17 mouse cellular contexts compared by ENCODE assay signal in the genomic region with DNA sequence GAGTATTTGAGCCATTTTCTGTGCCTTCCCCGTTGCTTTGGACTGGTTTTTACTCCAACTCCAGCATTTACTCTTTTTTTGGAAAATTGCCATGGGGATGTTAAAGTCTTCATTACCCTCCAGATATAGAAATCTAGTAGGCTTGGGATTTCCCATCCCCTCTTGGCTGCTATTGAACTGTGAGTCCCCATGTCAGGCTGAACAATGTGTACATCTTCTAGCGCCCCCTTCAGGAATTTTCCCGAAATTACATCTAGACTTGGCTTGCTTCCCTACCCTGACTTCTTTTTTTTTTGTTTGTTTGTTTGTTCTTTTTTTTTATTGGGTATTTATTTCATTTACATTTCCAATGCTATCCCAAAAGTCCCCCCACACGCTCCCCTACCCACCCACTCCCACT.
DNase-seq lines count a peak whose midpoint lies in the region; ATAC-seq and TF ChIP-seq lines count a peak whose summit lies in the region.
"Had no signal": no experiment of that assay in that cellular context is flagged by ENCODE, and none has a peak within 500 bp of the region (broad histone marks: within the 10 kb centered on the region; RNA-seq: fewer than 3 reads in every experiment).

No protein-coding gene starts in this region.

- in situ Hi-C loops in ES-E14 (cut with MboI; ENCODE audit: low sequenced_read_pairs in 2 of 2, unreplicated experiment in 2 of 2): no loop called here

- WGBS in forebrain, postnatal 0 days: 27% methylated on average over 4 of the region's 4 CpGs
- 28% methylated on average over 4 of the region's 4 CpGs for WGBS in forebrain, embryonic 15.5 days
- WGBS in limb, embryonic 14.5 days: 31% methylated on average over 4 of the region's 4 CpGs
- 32% methylated on average over 4 of the region's 4 CpGs for WGBS in limb, embryonic 10.5 days

- H3K27ac ChIP-seq in forebrain, postnatal 0 days (ENCODE audit: low read depth, low read length): no peak overlapping the region
- no peak overlapping the region for H3K27ac ChIP-seq in forebrain, embryonic 15.5 days (replicated peaks)
- no peak overlapping the region for H3K27ac ChIP-seq in limb, embryonic 14.5 days (replicated peaks; ENCODE audit: low read depth, low read length)
- H3K27ac ChIP-seq in limb, embryonic 10.5 days: no peak overlapping the region
- H3K27ac ChIP-seq in ES-E14 (ENCODE audit: insufficient read depth, low read depth, low read length, poor library complexity, severe bottlenecking): no peak overlapping the region
- H3K27ac ChIP-seq: heart, embryonic 15.5 days; hindbrain, embryonic 12.5 days; liver, embryonic 13.5 days; midbrain, embryonic 12.5 days; neural tube, embryonic 12.5 days had no signal

- no peaks in the 10 kb centered on the region for H3K9me3 ChIP-seq in forebrain, postnatal 0 days (ENCODE audit: low read length)
- no peaks in the 10 kb centered on the region for H3K9me3 ChIP-seq in forebrain, embryonic 15.5 days
- no peaks in the 10 kb centered on the region for H3K9me3 ChIP-seq in limb, embryonic 14.5 days (ENCODE audit: control insufficient read depth, low read length)
- no peaks in the 10 kb centered on the region for H3K9me3 ChIP-seq in limb, embryonic 10.5 days (replicated peaks)
- H3K9me3 ChIP-seq in ES-E14 (ENCODE audit: control insufficient read depth, insufficient read depth, low read depth, low read length): no peaks in the 10 kb centered on the region
- H3K9me3 ChIP-seq: heart, embryonic 15.5 days; hindbrain, embryonic 12.5 days; liver, embryonic 13.5 days; midbrain, embryonic 12.5 days; neural tube, embryonic 12.5 days had no signal

- TF ChIP-seq POLR2A in limb, embryonic 14.5 days (IDR thresholded peaks at IDR 0.05; ENCODE audit: borderline replicate concordance, extremely low read depth, insufficient read depth, insufficient read length): no peak

- no peak overlapping the region for H3K9ac ChIP-seq in forebrain, postnatal 0 days
- H3K9ac ChIP-seq in forebrain, embryonic 15.5 days (replicated peaks): no peak overlapping the region
- no peak overlapping the region for H3K9ac ChIP-seq in limb, embryonic 14.5 days (ENCODE audit: low read depth, low read length, severe bottlenecking)
- no peak overlapping the region for H3K9ac ChIP-seq in ES-E14 (ENCODE audit: insufficient read depth, low read depth, low read length, poor library complexity, severe bottlenecking)
- H3K9ac ChIP-seq: heart, embryonic 15.5 days; hindbrain, embryonic 12.5 days; liver, embryonic 13.5 days; midbrain, embryonic 12.5 days; neural tube, embryonic 12.5 days had no signal

- H3K4me2 ChIP-seq in forebrain, postnatal 0 days (ENCODE audit: low read depth): no peak overlapping the region
- H3K4me2 ChIP-seq in forebrain, embryonic 15.5 days (replicated peaks): no peak overlapping the region
- H3K4me2 ChIP-seq in limb, embryonic 14.5 days (replicated peaks; ENCODE audit: low read depth, low read length, severe bottlenecking): no peak overlapping the region
- H3K4me2 ChIP-seq: heart, embryonic 15.5 days; hindbrain, embryonic 12.5 days; liver, embryonic 13.5 days; midbrain, embryonic 12.5 days; neural tube, embryonic 12.5 days had no signal

- TF ChIP-seq CTCF in forebrain, postnatal 0 days (IDR thresholded peaks at IDR 0.05; ENCODE audit: low read depth): peak; percentile 23; the same call in 1 of the 2 replicates

- no peak overlapping the region for H3K4me3 ChIP-seq in forebrain, postnatal 0 days (ENCODE audit: low read depth, low read length)
- H3K4me3 ChIP-seq in forebrain, embryonic 15.5 days: no peak overlapping the region
- no peak overlapping the region for H3K4me3 ChIP-seq in limb, embryonic 14.5 days (replicated peaks; ENCODE audit: low read length)
- H3K4me3 ChIP-seq in limb, embryonic 10.5 days: no peak overlapping the region
- H3K4me3 ChIP-seq in ES-E14 (ENCODE audit: insufficient read depth in 1 of 2, low read depth in 1 of 2, low read length in 2 of 2, poor library complexity in 1 of 2, severe bottlenecking in 1 of 2): no peak overlapping the region
- H3K4me3 ChIP-seq: erythroblast, embryonic 14.5 days; heart, embryonic 15.5 days; hindbrain, embryonic 12.5 days; liver, embryonic 13.5 days; midbrain, embryonic 12.5 days; neural tube, embryonic 12.5 days had no signal

- ATAC-seq in forebrain, postnatal 0 days: no peak
- no peak for ATAC-seq in forebrain, embryonic 15.5 days (replicated peaks)
- no peak for ATAC-seq in limb, embryonic 14.5 days (ENCODE audit: low FRiP score, low read depth)
- ATAC-seq: CD4-positive, CD25-positive, alpha-beta regulatory T cell, adult 4 months; Patski had no signal

- H3K36me3 ChIP-seq in forebrain, postnatal 0 days (ENCODE audit: insufficient read depth): no peaks in the 10 kb centered on the region
- H3K36me3 ChIP-seq in forebrain, embryonic 15.5 days: no peaks in the 10 kb centered on the region
- no peaks in the 10 kb centered on the region for H3K36me3 ChIP-seq in limb, embryonic 14.5 days (ENCODE audit: control insufficient read depth, insufficient read depth, low read length)
- no peaks in the 10 kb centered on the region for H3K36me3 ChIP-seq in limb, embryonic 10.5 days
- H3K36me3 ChIP-seq in ES-E14 (ENCODE audit: control insufficient read depth, insufficient read depth, low read length, poor library complexity, severe bottlenecking): no peaks in the 10 kb centered on the region
- H3K36me3 ChIP-seq: heart, embryonic 15.5 days; hindbrain, embryonic 12.5 days; liver, embryonic 13.5 days; midbrain, embryonic 12.5 days; neural tube, embryonic 12.5 days had no signal

- H3K4me1 ChIP-seq in forebrain, postnatal 0 days (ENCODE audit: insufficient read depth): no peaks in the 10 kb centered on the region
- H3K4me1 ChIP-seq in forebrain, embryonic 15.5 days: no peaks in the 10 kb centered on the region
- H3K4me1 ChIP-seq in limb, embryonic 14.5 days (ENCODE audit: control insufficient read depth, insufficient read depth, low read length): peaks cover 4% of the 10 kb centered on the region; the same call in 1 of the 2 replicates
- H3K4me1 ChIP-seq in limb, embryonic 10.5 days: peaks cover 2% of the 10 kb centered on the region; the same call in 1 of the 2 replicates
- 0 out of 4 replicates have a peak, but pooled peaks cover 0 to 2% of the 10 kb centered on the region in 2 experiments for H3K4me1 ChIP-seq in ES-E14 (ENCODE audit: control insufficient read depth in 2 of 2, insufficient read depth in 2 of 2, low read length in 2 of 2, poor library complexity in 1 of 2)
- H3K4me1 ChIP-seq: heart, embryonic 15.5 days; hindbrain, embryonic 12.5 days; liver, embryonic 13.5 days; midbrain, embryonic 12.5 days; neural tube, embryonic 12.5 days had no signal

- no peaks in the 10 kb centered on the region for H3K27me3 ChIP-seq in forebrain, postnatal 0 days (ENCODE audit: insufficient read depth, low read length)
- H3K27me3 ChIP-seq in forebrain, embryonic 15.5 days: no peaks in the 10 kb centered on the region
- H3K27me3 ChIP-seq in limb, embryonic 14.5 days (ENCODE audit: control insufficient read depth, insufficient read depth, low read length): no peaks in the 10 kb centered on the region
- H3K27me3 ChIP-seq in limb, embryonic 10.5 days (ENCODE audit: low read depth, poor library complexity, severe bottlenecking): no peaks in the 10 kb centered on the region
- H3K27me3 ChIP-seq: heart, embryonic 15.5 days; hindbrain, embryonic 12.5 days; liver, embryonic 13.5 days; midbrain, embryonic 12.5 days; neural tube, embryonic 12.5 days had no signal

- no peak for DNase-seq in forebrain, postnatal 0 days
- DNase-seq in limb, embryonic 14.5 days (ENCODE audit: low spot score): peak; percentile 18
- no peak for DNase-seq in limb, embryonic 10.5 days (ENCODE audit: low spot score)
- peak; percentile 47 for DNase-seq in ES-E14 (ENCODE audit: low read depth, low spot score)
- peak; percentile 49 for DNase-seq in retina, embryonic 14.5 days (ENCODE audit: low spot score)
- no peak for DNase-seq in adrenal gland, postnatal 10 days
- DNase-seq: kidney, adult 18-20 months; liver, embryonic 13.5 days; lung, postnatal 36 days had no signal

TF ChIP-seq in ES-E14, 5 proteins besides CTCF, POLR2A, EP300 and RAD21:
- no peak for TF ChIP-seq ZNF384 (IDR thresholded peaks at IDR 0.05; ENCODE audit: low read depth, low read length)
- no peak for TF ChIP-seq CHD2 (IDR thresholded peaks at IDR 0.05; ENCODE audit: low read depth, low read length)

Comparison
In these comparisons a context has a peak if more than half of its experiments do, and no peak if none do; other contexts are left out.
1. DNase-seq: peak in limb, embryonic 14.5 days (single experiment), ES-E14 (single experiment) and retina, embryonic 14.5 days (single experiment); none in forebrain, postnatal 0 days (single experiment), limb, embryonic 10.5 days (single experiment) and adrenal gland, postnatal 10 days (single experiment).